18 mouse cellular contexts compared by ENCODE assay signal in genomic region chr10:98954230-98954993, GRCm38 (mm10). TPM values are rescaled to one million over a fixed set of nuclear protein-coding genes. Genes with fewer than 3 reads are reported as not detected.
DNase-seq lines count a peak whose midpoint lies in the region; ATAC-seq and TF ChIP-seq lines count a peak whose summit lies in the region.
"Had no signal": no experiment of that assay in that cellular context is flagged by ENCODE, and none has a peak within 500 bp of the region (broad histone marks: within the 10 kb centered on the region; RNA-seq: fewer than 3 reads in every experiment).

No protein-coding gene starts in this region.

- H3K27ac ChIP-seq in lung, postnatal 0 days (ENCODE audit: low read length), result peak overlapping the region; percentile 14; the same call in 1 of the 2 replicates
- no peak overlapping the region for H3K27ac ChIP-seq in MEL (ENCODE audit: control insufficient read depth, low read depth, low read length)
- H3K27ac ChIP-seq in midbrain, embryonic 15.5 days, result no peak overlapping the region
- H3K27ac ChIP-seq in thymus, adult 2 months (ENCODE audit: control insufficient read depth, insufficient read depth, low read length), result no peak overlapping the region
- H3K27ac ChIP-seq: embryonic facial prominence, embryonic 15.5 days; forebrain, embryonic 13.5 days; heart, adult 2 months had no signal

- peaks cover 10% of the 10 kb centered on the region; the same call in 1 of the 2 replicates for H3K4me1 ChIP-seq in lung, postnatal 0 days (ENCODE audit: insufficient read depth, low read depth, low read length)
- H3K4me1 ChIP-seq in MEL (ENCODE audit: control insufficient read depth in 1 of 2, insufficient read depth in 2 of 2, low read length in 2 of 2), result peaks cover 8 to 14% of the 10 kb centered on the region in 2 experiments
- peaks cover 4% of the 10 kb centered on the region; the same call in 1 of the 2 replicates for H3K4me1 ChIP-seq in midbrain, embryonic 15.5 days
- no peaks in the 10 kb centered on the region for H3K4me1 ChIP-seq in thymus, adult 2 months (replicated peaks; ENCODE audit: control insufficient read depth, insufficient read depth, low read length)
- H3K4me1 ChIP-seq: forebrain, embryonic 13.5 days had no signal

- no peak for ATAC-seq in lung, postnatal 0 days
- peak; percentile 87 for ATAC-seq in granulocyte monocyte progenitor cell, adult 5-6 weeks (replicated peaks; ENCODE audit: poor library complexity, severe bottlenecking)
- no peak for ATAC-seq in midbrain, embryonic 15.5 days (replicated peaks)
- ATAC-seq: forebrain, embryonic 13.5 days; hindbrain, embryonic 16.5 days had no signal

- 71% methylated on average over 12 of the region's 12 CpGs for WGBS in lung, postnatal 0 days
- 93% methylated on average over 12 of the region's 12 CpGs for WGBS in midbrain, embryonic 15.5 days
- 58% methylated on average over 12 of the region's 12 CpGs for WGBS in thymus, adult 2 months

- no peak for TF ChIP-seq EP300 in lung, postnatal 0 days (IDR thresholded peaks at IDR 0.05)
- TF ChIP-seq EP300 in MEL (IDR thresholded peaks at IDR 0.05; ENCODE audit: low read depth in 1 of 2, low read length in 2 of 2), result no peak

- no peak overlapping the region for H3K4me2 ChIP-seq in lung, postnatal 0 days (replicated peaks; ENCODE audit: low read depth, low read length)
- no peak overlapping the region for H3K4me2 ChIP-seq in midbrain, embryonic 15.5 days
- H3K4me2 ChIP-seq: embryonic facial prominence, embryonic 15.5 days; forebrain, embryonic 13.5 days had no signal

- TF ChIP-seq POLR2A in MEL (IDR thresholded peaks at IDR 0.05; ENCODE audit: control insufficient read depth in 1 of 2, insufficient read depth in 1 of 2, low read depth in 1 of 2, low read length in 2 of 2, poor library complexity in 1 of 2), result no peak
- no peak for TF ChIP-seq POLR2A in thymus, adult 2 months (IDR thresholded peaks at IDR 0.05; ENCODE audit: control insufficient read depth, extremely low read depth, insufficient read depth, low read length, poor library complexity)

- TF ChIP-seq RAD21 in MEL (IDR thresholded peaks at IDR 0.05; ENCODE audit: low read depth, low read length), result no peak

- no peaks in the 10 kb centered on the region for H3K36me3 ChIP-seq in lung, postnatal 0 days (ENCODE audit: insufficient read depth, low read length)
- H3K36me3 ChIP-seq in MEL (ENCODE audit: control insufficient read depth in 1 of 2, insufficient read depth in 2 of 2, low read length in 2 of 2), result peaks cover 0 to 28% of the 10 kb centered on the region in 2 experiments; a peak in 2 of 4 replicates
- no peaks in the 10 kb centered on the region for H3K36me3 ChIP-seq in midbrain, embryonic 15.5 days (replicated peaks)
- H3K36me3 ChIP-seq in thymus, adult 2 months (ENCODE audit: control insufficient read depth, insufficient read depth, low read length), result no peaks in the 10 kb centered on the region
- H3K36me3 ChIP-seq: embryonic facial prominence, embryonic 15.5 days had no signal

- H3K9me3 ChIP-seq in lung, postnatal 0 days (ENCODE audit: low read length), result no peaks in the 10 kb centered on the region
- H3K9me3 ChIP-seq in MEL (replicated peaks; ENCODE audit: insufficient read depth, low read length), result no peaks in the 10 kb centered on the region
- H3K9me3 ChIP-seq in midbrain, embryonic 15.5 days, result no peaks in the 10 kb centered on the region
- H3K9me3 ChIP-seq: embryonic facial prominence, embryonic 15.5 days; forebrain, embryonic 13.5 days had no signal

- H3K4me3 ChIP-seq in lung, postnatal 0 days (ENCODE audit: low read depth, low read length), result no peak overlapping the region
- H3K4me3 ChIP-seq in MEL (ENCODE audit: control insufficient read depth in 1 of 2, insufficient read depth in 1 of 2, low read depth in 2 of 2, low read length in 2 of 2), result no peak overlapping the region
- no peak overlapping the region for H3K4me3 ChIP-seq in midbrain, embryonic 15.5 days
- H3K4me3 ChIP-seq in thymus, adult 2 months (ENCODE audit: control insufficient read depth, insufficient read depth, low read length), result no peak overlapping the region
- H3K4me3 ChIP-seq: embryonic facial prominence, embryonic 15.5 days; forebrain, embryonic 13.5 days; heart, adult 2 months had no signal

- H3K79me2 ChIP-seq in MEL (ENCODE audit: control insufficient read depth, insufficient read depth, low read length, poor library complexity), result peaks cover 16% of the 10 kb centered on the region

- no peak overlapping the region for H3K9ac ChIP-seq in lung, postnatal 0 days (replicated peaks; ENCODE audit: low read depth)
- no peak overlapping the region for H3K9ac ChIP-seq in MEL (ENCODE audit: control insufficient read depth, low read depth, low read length, poor library complexity, severe bottlenecking)
- no peak overlapping the region for H3K9ac ChIP-seq in midbrain, embryonic 15.5 days
- H3K9ac ChIP-seq: embryonic facial prominence, embryonic 15.5 days; forebrain, embryonic 13.5 days had no signal

- no peaks in the 10 kb centered on the region for H3K27me3 ChIP-seq in lung, postnatal 0 days (replicated peaks; ENCODE audit: insufficient read depth, low read length)
- H3K27me3 ChIP-seq in MEL (ENCODE audit: control insufficient read depth in 1 of 2, insufficient read depth in 2 of 2, low read length in 2 of 2), result no peaks in the 10 kb centered on the region
- H3K27me3 ChIP-seq in midbrain, embryonic 15.5 days (replicated peaks), result no peaks in the 10 kb centered on the region
- H3K27me3 ChIP-seq in thymus, adult 2 months (ENCODE audit: control insufficient read depth, insufficient read depth, low read length), result no peaks in the 10 kb centered on the region
- H3K27me3 ChIP-seq: CH12.LX; embryonic facial prominence, embryonic 15.5 days; forebrain, embryonic 13.5 days had no signal

- no peak for DNase-seq in lung, postnatal 0 days (ENCODE audit: low spot score)
- no peak for DNase-seq in lung, adult 18-20 months
- DNase-seq in MEL (ENCODE audit: low read depth, low spot score), result peak; percentile 49
- peak; percentile 17 to 24 for DNase-seq in natural killer cell, adult 2 months (ENCODE audit: low spot score in 2 of 2)
- no peak for DNase-seq in embryo, embryonic 9.5 days (ENCODE audit: extremely low spot score)
- DNase-seq in thymus, adult 2 months, result no peak
- DNase-seq: cerebellum, adult 11-12 months; heart, adult 2 months; kidney, adult 2 months; kidney, postnatal 25 days; lung, postnatal 4 days; thymus, adult 18-20 months had no signal

- no peak for TF ChIP-seq CTCF in lung, postnatal 0 days (IDR thresholded peaks at IDR 0.05)
- TF ChIP-seq CTCF in MEL (IDR thresholded peaks at IDR 0.05 in 2 of 3, conservative IDR thresholded peaks at IDR 0.05 in 1 of 3; ENCODE audit: control insufficient read depth in 1 of 3, insufficient read depth in 1 of 3, low read depth in 2 of 3, low read length in 3 of 3, poor library complexity in 1 of 3, severe bottlenecking in 1 of 3), result no peak
- TF ChIP-seq CTCF in thymus, adult 2 months (IDR thresholded peaks at IDR 0.05; ENCODE audit: borderline replicate concordance, control insufficient read depth, extremely low read depth, insufficient read depth, low read length, poor library complexity), result no peak

TF ChIP-seq in MEL, 35 proteins besides CTCF, POLR2A, EP300 and RAD21:
- TF ChIP-seq ELF1 (IDR thresholded peaks at IDR 0.05; ENCODE audit: low read depth, low read length), result no peak
- TF ChIP-seq MAX (IDR thresholded peaks at IDR 0.05; ENCODE audit: low read length), result 0 out of 2 replicates have a peak, but pooled peaks have one; percentile 15
- no peak for TF ChIP-seq NRF1 (IDR thresholded peaks at IDR 0.05; ENCODE audit: insufficient read depth, low read depth, low read length, poor library complexity, severe bottlenecking)
- no peak for TF ChIP-seq E2F4 (IDR thresholded peaks at IDR 0.05; ENCODE audit: borderline replicate concordance, low read depth, low read length)
- TF ChIP-seq CHD1 (IDR thresholded peaks at IDR 0.05; ENCODE audit: low read depth, low read length), result no peak
- no peak for TF ChIP-seq NELFE (IDR thresholded peaks at IDR 0.05; ENCODE audit: low read depth, low read length)
- TF ChIP-seq ZNF384 (IDR thresholded peaks at IDR 0.05; ENCODE audit: low read depth, low read length), result no peak
- no peak for TF ChIP-seq POLR2AphosphoS2 (IDR thresholded peaks at IDR 0.05; ENCODE audit: low read length)

RNA-seq across cellular contexts. Expression of gene Atp2b1, which starts 40.2 kb away (rescaled TPM):
- polyA plus RNA-seq in lung, postnatal 0 days (2015; fragmentation: Nextera tagmentation; extraction: Ambion mirVana), result 277 and 282 TPM in 2 replicates
- total RNA-seq in MEL (2012; rRNA removed), result 23.5 and 29.4 TPM in 2 replicates
- 10 to 100 TPM in 1 of 2 experiments, not detected in 1; 26.6 TPM for polyA plus RNA-seq in MEL (2012; ENCODE audit: insufficient read depth in 1 of 2, insufficient read length in 2 of 2, low read depth in 1 of 2, low replicate concordance in 2 of 2, missing spikeins in 1 of 2)
- total RNA-seq in granulocyte monocyte progenitor cell, adult 5-6 weeks (2014; fragmentation: Nextera tagmentation), result 32.1 and 40.7 TPM in 2 replicates
- 54.3 and 61.8 TPM in 2 replicates for total RNA-seq in granulocyte monocyte progenitor cell, adult 5-6 weeks (2017)
- 216 and 232 TPM in 2 replicates for polyA plus RNA-seq in midbrain, embryonic 15.5 days (2015; fragmentation: Nextera tagmentation; extraction: Ambion mirVana)
- 12.0 and 12.5 TPM in 2 replicates for polyA plus RNA-seq in thymus, adult 2 months (2012; rRNA removed)

Comparison
In these comparisons a context has a peak if more than half of its experiments do, and no peak if none do; other contexts are left out.
1. DNase-seq: peak in MEL (single experiment) and natural killer cell, adult 2 months (2 of 2); none in lung, postnatal 0 days (single experiment), lung, adult 18-20 months (0 of 2), embryo, embryonic 9.5 days (single experiment) and thymus, adult 2 months (single experiment).